Mouse (Mus musculus) bone marrow, adult 2 months (tissue): ENCODE measurements around the gene Tmem9b.

Experiments used
- CTCF ChIP-seq: fragments of 200-500 bp; IDR thresholded peaks from 2 replicates; pipeline ENCODE4 v1.5.1; 2011; ENCODE audit warnings: low read length, control low read depth; ENCODE audit not compliant: control insufficient read depth, insufficient read depth
- POLR2A ChIP-seq: fragments of 200-500 bp; IDR thresholded peaks from 2 replicates; pipeline ENCODE4 v1.6.1; 2011; ENCODE audit warnings: low read depth, mild to moderate bottlenecking, control low read depth, low read length, borderline replicate concordance; ENCODE audit not compliant: control insufficient read depth

DNA sequence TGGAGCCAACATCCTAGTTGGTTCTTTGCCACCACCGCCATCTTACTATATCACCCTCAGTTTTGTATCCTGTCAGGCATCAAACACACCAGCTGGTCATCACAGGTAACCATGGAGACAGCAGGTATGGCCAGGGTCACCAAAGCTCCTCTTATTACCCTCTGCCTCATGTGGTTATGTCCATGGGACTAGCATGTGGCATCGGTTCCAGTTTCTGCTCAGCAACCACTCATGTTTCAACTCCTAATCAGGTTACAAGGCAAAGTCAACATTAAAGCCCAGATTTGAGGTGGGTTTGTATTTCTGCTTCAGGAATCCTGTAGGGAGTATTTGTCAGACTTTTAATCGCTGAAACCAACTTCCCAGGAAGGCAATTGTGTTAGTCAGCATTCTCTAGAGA is 38.1 kb upstream of the Tmem9b start:
- TF ChIP-seq POLR2A (no peak), CTCF (no peak)
